Mouse (Mus musculus) heart, adult 18-20 months (tissue): Measurements from ENCODE around the gene Dync1li1. TPM values are rescaled to one million over a fixed set of nuclear protein-coding genes. Genes with fewer than 3 reads are reported as not detected.

Experiments used
- DNase-seq, 2 experiments: peaks; one replicate each; pipeline ENCODE4 v3.0.0; 2021 to 2022; ENCODE audit warnings: mixed read lengths in 1 of 2
- total RNA-seq, 2 experiments: library from RNA; stranded (reverse); gene quantifications; 2 replicates each; pipeline ENCODE4 v1.2.3; 2021

Dync1li1 gene
- total RNA-seq, 2 experiments from 2014 or later, result 64.3 to 69.5 TPM

DNA sequence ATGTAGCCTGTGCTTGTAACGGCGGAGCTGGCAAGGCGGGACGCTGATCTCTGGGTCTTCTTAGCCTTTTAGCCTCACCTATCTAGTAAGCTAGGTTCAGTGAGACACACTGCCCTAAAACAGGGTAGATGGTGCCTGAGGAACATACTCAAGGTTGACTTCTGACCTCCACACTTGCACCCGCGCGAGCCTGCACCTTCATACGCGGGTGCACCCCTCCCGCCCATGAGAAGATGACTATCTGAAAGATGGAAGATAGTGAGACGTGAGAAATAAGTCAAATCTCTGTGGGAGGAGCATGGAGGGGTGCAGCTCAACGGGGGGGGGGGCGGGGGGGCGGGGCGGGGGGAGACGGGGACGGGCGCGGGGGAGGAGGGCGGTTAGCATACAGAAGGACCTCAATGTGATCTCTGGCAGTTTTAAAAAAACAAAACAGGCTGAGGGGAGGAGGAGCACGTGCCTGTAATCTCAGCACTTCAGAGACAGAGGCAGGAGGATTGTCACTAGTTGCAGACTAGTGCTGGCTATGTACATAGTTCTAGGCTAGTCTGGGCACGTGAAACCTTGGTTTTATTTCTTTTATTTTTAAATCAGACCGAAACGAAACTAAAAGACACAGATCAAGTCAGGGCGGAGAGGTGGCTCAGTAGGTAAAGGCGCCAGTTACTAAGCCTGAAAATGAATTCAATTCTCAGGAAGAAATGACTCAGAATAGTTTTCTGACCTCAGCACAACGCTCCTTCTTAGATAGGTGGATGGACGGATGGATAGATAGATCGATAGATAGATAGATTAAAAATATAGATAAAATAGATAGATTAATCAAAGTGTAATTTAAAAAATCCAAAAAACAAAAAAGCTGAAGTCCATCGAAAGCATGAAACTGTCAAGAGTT lies 41.6 kb downstream of the Dync1li1 start:
- no peak for DNase-seq

DNA sequence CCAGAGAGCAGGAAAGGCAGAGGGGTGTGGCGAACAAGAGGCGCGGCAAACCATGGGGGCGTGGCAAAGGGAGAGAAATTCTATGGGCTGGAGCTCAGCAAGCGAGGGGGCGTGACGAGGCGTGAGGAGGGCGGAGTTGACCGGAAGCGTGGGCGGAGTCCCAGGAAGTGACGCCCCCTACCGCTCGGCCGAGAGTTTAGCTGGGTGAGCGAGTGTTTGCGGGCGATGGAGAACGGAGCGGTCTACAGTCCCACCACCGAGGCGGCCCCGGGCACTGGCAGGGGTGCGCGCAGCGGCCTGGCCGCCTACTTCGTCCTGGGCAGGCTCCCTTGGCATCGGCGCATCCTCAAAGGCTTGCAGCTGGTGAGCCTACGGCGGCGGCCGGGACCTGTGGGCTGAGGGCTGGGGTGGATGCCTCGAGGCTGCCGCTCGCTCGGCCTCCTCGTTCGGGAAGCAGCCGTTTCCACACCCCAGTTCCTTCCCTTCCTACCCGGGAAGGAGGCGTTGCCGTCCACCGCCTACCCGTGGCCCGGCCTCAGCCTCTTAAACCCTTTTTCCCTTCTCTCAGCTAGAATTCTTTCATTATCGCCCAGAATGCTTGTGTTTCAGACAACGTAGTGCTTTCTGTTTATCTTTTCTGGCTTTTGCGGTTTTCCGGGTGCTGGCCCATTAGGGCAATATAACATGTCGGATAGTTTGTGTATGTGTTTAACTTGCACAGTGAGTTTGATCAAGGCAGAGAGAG lies 42.6 kb downstream of the Dync1li1 start, which contains the start of gene Cmtm6:
Gene Cmtm6 (plus strand): TSS at position 106 of the 745 bp plus-strand sequence.
- peak; percentile 98 to 99 for DNase-seq

DNA sequence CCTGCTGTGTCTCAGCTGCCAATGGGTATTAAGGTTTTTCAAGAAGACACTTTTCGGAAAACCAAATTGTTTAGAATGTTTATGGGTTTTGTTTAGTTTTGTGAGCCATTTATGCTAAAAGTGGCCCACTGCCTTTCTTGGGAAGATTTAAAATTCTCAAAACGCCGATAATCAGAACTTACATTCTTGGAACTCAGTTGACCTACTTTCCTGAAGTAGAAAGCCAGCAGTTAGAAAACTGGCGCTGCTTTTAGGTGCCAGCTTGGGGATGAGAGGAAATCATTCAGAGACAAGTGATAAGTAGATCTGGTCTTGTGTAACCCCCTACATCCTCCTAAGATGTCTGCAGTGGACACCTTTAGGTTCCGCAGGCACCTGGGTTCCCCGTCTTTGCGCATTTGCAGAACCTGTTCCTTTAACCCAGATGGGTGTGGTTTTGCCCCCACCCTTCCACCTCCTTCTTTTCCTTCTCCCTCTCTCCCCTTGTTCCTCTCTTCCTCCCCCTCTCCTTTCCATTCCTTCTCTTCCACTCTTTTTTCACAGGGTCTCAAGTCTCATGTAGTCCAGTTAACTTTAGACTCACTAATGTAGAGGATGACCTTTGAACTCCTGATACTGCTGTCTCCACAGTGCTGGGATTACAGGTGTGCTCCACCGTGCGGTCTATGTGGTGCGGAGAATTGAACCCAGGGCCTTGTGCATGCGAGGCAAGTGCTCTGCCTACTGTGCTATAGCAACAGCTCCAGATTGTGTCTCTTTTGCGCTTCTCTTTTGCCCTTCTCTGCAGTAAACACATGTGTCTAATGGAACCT lies 43.5 kb downstream of the Dync1li1 start:
- DNase-seq, result no peak

DNA sequence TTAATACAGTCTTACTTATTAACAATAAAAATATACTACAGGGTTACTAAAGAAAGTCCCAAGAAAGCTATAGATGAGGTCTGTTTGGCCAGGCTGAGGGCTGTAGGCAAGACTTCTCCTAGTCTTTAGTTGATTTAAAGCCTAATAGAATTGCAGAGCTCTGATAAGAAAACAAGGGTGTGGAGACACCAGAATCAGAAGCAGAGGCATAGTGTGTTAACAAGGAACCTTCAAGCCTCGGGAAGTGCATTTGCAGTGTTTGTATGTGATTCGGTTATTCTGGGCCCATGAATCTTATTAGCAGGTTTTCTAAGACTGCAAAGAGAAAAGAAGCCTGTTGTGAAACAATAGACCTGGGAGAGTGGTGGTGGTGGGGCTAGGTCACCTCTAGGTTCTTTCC lies 44.6 kb downstream of the Dync1li1 start:
- DNase-seq, result no peak

DNA sequence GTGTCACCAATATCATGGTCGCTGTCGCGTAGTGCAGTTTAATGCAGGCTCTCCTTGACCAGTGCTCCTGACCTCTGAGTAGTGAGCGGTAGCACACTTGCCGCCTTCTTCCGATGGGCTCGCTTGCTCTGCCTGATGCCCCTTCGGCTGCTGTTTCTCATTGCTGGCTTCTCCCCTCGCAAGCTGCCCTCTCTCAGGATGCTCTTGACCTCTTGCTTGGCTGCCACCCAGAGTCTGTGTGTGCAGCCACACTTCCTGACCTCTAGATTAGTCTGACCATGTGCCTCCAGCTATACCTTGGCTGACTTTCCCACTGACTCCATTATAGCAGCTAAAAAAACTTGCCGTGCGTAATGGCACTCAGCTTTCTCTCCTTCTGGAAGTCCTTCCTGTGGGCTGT lies 47.9 kb downstream of the Dync1li1 start:
- peak; percentile 65 to 74 for DNase-seq

DNA sequence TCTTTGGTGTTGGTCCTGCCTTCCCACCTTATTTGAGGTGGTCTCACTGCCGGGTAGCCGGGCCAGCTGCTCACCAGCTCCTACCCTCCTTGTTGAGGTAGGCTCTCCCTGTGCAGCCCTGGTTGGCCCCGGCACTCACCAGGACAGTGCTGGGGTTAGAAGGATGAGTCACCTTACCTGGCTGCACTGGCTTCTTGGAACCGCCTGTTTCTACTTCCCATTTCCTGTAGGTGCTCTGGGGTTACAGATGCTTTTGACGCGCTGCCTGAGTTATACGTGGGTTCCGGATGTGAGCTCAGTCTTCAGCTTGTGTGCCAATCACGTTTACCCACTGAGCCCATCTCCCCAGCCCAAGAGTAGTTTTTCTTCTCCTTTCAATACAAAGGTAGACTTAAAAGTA lies 51.7 kb downstream of the Dync1li1 start:
- no peak for DNase-seq

DNA sequence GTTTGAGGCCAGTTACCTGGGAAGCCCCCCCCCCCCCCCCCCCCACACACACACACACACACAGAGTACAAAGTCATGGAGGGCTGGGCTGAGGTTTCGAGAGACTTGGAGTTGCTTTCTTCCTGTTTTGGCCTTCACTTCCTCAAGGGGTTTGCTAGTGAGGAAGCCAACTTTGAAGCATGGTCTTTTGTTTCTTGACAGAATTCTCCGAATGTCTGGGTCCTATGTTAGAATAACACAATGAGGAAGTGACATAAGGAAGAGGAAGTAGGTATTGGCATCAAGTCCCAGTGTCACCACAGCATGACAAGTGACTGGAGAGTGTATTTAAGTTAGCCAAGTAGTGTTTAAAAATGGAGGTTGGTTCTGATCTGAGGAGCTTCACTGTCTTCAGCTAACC lies 54.1 kb downstream of the Dync1li1 start:
- DNase-seq, result peak in 1 of 2 experiments; percentile 55

DNA sequence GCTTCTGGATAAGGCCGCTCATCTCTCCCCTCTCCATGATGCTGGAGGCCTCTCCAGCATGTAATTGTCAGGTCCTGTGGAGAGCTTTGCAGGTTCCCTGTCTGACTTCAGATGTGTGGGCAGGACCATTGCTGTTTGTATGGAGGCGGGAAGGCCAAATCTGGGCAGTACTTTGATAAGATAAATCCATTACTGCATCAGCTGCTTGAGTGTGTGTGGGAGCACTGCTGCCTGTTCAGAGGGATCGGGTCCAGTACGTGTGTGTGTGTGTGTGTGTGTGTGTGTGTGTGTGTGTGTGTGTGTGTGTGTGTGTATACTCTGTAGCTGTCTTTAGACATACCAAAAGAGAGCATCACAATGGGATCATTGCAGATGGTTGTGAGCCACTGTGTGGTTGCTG lies 56.6 kb downstream of the Dync1li1 start:
- DNase-seq, result no peak

DNA sequence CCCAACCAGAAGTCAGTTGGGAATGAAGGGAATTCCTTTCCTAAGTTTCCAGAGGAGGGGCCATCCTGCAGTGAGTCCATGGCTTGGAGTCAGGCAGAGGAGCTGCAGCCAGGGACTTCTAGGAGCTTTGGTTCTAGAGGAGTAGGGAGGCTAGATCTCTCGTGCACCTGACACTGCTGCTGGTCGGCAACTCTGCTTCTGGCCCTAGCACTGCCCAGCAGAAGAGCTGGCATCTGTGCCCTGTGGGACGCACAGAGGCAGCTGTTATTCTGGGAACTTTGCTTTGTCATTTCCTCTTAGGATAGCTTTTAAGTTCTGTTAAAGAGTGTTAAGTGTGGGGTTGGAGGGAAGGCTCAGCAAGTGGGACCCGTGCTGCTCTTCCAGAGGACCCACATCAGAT lies 57.1 kb downstream of the Dync1li1 start:
- DNase-seq, result peak in 1 of 2 experiments; percentile 28

DNA sequence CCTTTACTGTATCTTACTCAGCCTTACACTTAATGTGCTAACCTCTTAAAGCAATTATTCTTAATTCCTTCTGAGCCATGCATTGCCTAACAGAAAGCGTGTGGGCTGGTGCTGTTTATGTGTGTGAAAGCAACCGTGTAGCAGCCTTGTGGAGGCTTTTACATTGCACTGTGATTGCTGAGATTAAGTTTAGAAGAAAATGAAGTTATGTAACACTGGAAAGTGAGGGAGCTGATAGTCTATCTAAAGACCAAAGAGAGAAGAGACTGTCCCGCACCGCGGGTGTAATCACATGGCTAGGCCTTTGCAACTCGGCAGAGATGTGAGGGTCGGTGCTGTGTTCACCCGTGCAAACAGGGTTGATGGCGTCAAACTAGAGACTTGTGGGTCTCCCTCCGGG lies 58.4 kb downstream of the Dync1li1 start:
- DNase-seq, result no peak

DNA sequence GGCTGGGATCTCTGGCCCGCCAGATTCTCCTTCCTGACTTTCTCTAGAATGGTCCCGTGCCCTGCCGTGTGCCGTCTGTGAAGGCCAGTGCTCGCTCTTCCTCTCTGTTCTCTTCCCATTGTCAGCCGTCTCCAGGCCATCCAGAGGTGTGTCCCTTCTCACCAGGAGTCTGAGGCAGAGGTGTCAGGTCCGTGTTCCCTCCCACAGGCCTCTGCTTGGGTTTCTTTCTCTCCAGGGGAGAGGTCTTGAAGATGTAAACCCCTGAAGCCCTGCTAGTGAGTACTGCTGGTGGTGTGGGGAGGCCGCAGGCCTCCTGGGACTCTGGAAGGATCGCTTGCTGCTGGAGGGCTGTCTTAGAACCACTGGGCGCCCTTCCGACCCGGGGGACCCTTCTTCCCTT lies 58.9 kb downstream of the Dync1li1 start:
- DNase-seq, result no peak

DNA sequence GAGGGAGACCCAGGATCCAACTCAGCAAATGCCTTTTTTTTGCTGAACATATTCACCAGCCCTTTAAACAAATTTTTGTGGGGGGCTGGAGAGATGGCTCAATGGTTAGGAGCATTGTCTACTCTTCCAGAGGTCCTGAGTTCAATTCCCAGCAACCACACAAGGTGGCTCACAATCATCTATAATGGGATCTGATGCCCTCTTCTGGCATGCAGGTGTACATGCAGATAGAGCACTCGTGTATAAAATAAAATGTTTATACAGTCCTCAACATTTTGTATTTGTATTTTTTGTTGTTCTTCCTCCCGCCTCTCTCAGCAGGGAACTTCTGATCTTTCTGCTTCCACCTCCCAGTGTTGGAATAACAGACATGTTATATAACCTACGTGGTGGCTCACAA lies 63.0 kb downstream of the Dync1li1 start:
- DNase-seq, result no peak

DNA sequence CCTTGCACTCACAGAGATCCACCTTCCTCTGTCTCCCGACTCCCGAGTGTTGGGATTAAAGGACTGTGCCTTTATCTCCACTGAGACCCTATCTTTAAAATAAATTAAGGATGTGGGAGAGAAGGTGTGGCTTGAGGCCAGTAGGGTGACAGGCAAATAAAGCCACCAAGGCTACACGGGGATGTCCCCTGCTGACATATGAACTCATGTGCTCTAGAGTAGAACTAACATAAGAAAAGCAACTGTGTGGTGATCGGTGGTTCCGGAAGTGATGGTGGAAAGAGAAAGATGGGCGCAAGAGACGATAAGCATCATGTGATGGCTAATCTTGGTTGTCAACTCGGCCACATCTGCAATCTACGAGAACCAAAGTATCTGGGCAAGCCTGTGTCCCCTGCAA lies 63.7 kb downstream of the Dync1li1 start:
- no peak for DNase-seq

DNA sequence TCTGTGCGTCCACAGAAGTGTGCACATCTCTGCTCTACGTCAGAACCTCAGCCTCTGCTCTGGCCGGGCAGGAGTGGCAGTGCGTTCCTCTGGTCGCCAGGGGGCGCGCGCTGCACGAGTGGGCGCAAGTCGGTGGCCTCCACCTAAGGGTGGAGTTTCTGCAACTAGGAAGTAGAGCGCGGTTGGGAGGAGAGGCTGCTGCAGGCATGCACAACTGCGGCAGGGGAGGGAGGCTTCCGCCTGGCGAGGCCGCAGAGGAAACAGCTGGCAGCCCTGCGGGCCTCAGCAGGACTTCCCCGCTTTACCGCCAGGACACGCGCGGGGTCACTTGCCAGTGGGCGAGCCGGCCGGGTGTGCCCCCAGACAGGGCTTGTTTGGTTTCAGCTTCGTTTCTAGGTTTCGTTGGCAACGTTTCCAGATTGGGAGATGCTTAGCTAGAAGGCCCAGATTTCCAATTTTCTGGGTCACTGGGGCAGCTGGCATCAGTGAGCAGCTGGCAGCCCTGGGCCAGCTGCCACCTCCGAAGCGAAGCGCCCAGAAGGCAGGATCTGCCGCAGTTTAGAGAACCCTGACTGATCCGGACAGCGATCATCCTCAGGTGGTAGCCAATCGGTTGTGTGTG lies 64.4 kb downstream of the Dync1li1 start:
- peak; percentile 95 for DNase-seq

DNA sequence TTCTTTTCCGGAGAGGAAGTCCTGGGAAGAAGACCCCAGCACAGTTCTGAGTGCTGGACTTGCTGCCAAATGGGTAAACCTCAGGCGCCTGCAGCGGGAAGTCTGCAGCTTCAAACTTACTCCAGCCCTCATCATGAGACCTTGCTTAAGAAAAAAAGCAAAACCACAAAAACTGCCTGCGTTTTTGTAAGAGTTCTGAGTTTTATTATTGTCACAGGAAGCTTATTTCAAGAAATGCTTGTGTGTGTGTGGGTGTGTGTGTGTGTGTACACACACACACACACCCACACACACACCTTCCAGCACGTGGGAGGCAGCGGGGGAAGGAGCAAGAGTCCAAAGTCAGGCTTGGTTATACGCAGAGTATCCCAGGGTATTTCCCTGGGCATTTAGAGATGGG lies 69.7 kb downstream of the Dync1li1 start:
- DNase-seq, result no peak

DNA sequence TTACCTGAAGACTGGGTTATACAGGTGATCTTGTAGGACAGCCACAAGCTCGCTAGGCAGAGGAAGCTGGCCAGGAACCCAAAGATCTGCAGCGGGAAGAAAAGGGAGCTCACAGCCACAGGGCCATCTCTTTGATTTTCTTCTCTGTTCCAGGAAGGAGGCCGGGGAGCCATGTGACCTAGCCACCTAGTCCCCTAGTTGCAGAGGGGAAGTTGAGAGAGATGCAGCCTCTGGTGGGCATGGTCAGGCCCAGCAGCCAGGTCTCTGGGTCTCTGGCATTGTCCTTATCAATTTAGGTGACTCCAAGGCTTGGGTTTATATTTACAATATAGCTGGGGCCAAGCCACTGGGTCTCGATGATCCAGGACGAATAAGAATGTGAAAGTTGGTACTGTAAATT lies 70.2 kb downstream of the Dync1li1 start:
- no peak for DNase-seq

DNA sequence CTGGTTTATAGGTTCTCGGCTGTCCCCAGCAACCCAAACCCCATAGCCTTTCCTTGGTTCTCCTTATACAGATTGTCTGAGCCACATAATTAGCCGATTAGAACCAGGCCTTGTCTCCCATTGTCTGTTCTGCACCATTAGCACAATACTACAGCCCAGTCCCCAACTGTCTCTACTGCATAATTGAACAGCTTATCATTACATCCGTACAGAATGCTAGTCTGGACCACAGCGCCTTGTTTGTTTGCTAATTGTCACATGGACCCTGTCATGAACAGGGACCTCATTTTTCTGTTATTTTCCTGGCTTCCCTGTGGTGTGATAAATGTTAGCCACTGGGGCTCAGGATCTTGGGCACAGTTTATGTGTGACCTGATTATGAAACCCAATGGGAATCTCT lies 71.3 kb downstream of the Dync1li1 start:
- DNase-seq, result no peak

DNA sequence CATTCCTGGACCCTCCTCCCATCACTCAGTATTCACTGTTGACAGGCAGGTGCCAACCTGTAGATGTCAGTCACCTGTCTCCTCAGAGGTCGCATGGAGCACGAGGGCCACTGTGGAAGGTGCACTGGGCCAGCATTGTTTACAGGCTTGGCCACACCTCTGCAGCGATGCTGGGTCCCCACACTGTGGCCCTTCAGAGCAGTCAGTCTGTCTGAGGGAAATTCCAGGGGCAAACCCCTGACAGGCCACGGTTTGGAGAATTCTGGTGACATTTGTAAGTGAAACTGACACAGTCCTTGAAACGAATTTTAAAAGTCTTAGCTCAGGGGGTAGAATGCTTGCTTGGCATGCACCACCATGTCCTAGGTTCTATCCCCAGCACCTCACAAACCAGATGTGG lies 71.8 kb downstream of the Dync1li1 start:
- DNase-seq, result no peak

DNA sequence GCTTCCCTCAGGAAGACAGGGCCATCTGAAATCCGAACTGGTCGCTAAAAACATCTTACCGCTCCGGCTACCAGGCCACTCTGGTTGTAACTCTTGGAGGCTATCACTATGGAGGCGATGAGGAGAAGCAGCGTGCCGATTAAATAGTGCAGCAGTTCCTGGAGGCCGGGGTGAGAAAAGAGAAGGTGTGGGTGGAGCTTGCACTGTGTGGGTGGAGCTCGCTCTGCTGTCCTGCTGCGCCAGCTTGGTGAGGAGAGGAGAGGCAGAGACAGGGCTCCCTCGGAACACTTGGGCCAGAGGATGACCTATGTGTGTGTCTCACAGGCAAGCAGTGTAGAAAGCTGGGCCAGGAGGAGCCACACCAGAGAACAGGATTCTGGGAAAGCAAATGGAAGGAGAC lies 73.3 kb downstream of the Dync1li1 start:
- no peak for DNase-seq

DNA sequence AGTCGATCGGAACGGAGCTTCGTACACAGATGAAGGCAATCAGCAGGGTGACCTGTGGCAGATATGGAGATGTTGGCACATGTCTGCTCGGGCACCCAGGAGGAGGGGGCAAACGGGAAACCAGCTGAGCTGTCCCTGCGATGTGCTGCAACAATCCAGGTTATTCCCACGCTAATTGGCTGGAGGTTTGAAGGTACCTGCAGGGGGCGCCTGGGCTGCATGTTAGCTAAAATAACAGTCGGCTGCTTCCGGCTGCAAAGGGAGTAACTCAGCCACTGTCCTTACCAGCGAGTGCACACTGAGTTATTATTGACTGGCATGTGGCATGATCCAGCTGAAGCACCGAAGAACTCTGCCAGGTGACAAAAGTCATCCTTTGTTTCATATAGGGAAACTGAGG lies 74.8 kb downstream of the Dync1li1 start:
- peak in 1 of 2 experiments; percentile 54 for DNase-seq

DNA sequence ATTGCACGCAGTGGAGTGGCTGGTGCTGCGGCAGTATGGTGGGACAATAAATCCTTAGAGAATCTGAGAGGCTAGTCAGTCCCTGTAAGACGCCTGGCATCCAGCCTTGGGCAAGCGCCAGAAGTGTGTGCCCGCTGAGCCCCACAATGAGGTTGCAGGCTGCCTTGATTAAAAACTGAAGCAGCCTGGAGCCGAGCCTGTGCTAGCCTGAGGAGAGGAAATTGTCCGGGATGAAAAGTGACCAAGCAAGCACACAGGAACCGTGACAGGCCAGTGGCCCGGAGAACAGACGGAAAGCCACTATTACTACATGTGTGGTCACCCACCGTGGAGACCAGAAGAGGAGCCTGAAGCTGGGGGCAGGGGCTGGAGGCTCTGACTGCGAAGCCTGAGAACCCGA lies 78.4 kb downstream of the Dync1li1 start:
- DNase-seq, result no peak

DNA sequence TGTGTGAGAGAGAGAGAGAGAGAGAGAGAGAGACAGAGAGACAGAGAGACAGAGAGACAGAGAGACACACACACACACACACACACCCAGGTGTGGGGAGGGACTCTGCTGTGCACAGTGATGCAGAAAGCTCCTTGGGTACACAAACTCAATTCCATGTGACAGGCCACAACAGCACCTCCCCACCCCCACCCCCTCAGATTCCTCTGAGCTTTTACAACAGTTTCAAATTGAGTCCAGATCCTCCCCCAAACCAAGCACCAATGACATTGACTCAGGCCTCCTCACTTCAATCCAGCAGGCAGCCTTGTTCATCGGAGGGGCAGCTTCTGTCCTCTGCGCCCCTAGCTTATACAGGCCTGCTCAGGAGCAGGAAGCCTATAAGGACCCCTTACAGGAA lies 78.9 kb downstream of the Dync1li1 start:
- DNase-seq, result no peak
